ENCODE assay signal across 20 mouse cellular contexts in genomic region chr2:81105834-81106233, GRCm38 (mm10).
DNase-seq lines count a peak whose midpoint lies in the region.
"Had no signal": no experiment of that assay in that cellular context is flagged by ENCODE, and none has a peak within 500 bp of the region (broad histone marks: within the 10 kb centered on the region; RNA-seq: fewer than 3 reads in every experiment).

No protein-coding gene starts in this region.

- DNase-seq in embryo, embryonic 11 days: peak; percentile 39
- no peak for DNase-seq in embryo, embryonic 10 days (ENCODE audit: low spot score)
- DNase-seq in embryonic facial prominence, embryonic 10.5 days (ENCODE audit: low spot score): peak; percentile 20
- peak; percentile 41 for DNase-seq in limb, embryonic 10.5 days (ENCODE audit: low spot score)
- no peak for DNase-seq in lung, postnatal 25 days (ENCODE audit: low spot score)
- no peak for DNase-seq in kidney, postnatal 36 days
- DNase-seq in retina, postnatal 1 day: no peak
- DNase-seq: adrenal gland, postnatal 10 days; cerebellum, adult 11-12 months; cerebellum, adult 9-10 months; cerebellum, postnatal 25 days; gastrocnemius, adult 2 months; gastrocnemius, postnatal 25 days had no signal

- WGBS in embryonic facial prominence, embryonic 10.5 days: 36% methylated on average over 3 of the region's 3 CpGs
- 21% methylated on average over 3 of the region's 3 CpGs for WGBS in limb, embryonic 10.5 days

- H3K4me1 ChIP-seq in embryonic facial prominence, embryonic 10.5 days: 0 out of 2 replicates have a peak, but pooled peaks cover 3% of the 10 kb centered on the region
- peaks cover 20% of the 10 kb centered on the region for H3K4me1 ChIP-seq in limb, embryonic 10.5 days
- H3K4me1 ChIP-seq: embryonic facial prominence, embryonic 15.5 days; forebrain, embryonic 10.5 days; forebrain, embryonic 15.5 days; heart, embryonic 12.5 days; hindbrain, embryonic 10.5 days had no signal

- no peak overlapping the region for H3K4me3 ChIP-seq in embryonic facial prominence, embryonic 10.5 days
- H3K4me3 ChIP-seq in limb, embryonic 10.5 days: no peak overlapping the region
- H3K4me3 ChIP-seq: embryonic facial prominence, embryonic 15.5 days; erythroblast, embryonic 14.5 days; forebrain, embryonic 10.5 days; forebrain, embryonic 15.5 days; gastrocnemius, adult 2 months; heart, embryonic 12.5 days; hindbrain, embryonic 10.5 days had no signal

- no peaks in the 10 kb centered on the region for H3K9me3 ChIP-seq in embryonic facial prominence, embryonic 10.5 days
- no peaks in the 10 kb centered on the region for H3K9me3 ChIP-seq in limb, embryonic 10.5 days (replicated peaks)
- H3K9me3 ChIP-seq: embryonic facial prominence, embryonic 15.5 days; forebrain, embryonic 10.5 days; forebrain, embryonic 15.5 days; heart, embryonic 12.5 days; hindbrain, embryonic 10.5 days had no signal

- no peak overlapping the region for H3K27ac ChIP-seq in embryonic facial prominence, embryonic 10.5 days (replicated peaks)
- peak overlapping the region; percentile 78 for H3K27ac ChIP-seq in limb, embryonic 10.5 days
- H3K27ac ChIP-seq: embryonic facial prominence, embryonic 15.5 days; forebrain, embryonic 10.5 days; forebrain, embryonic 15.5 days; gastrocnemius, adult 2 months; hindbrain, embryonic 10.5 days; hindbrain, embryonic 14.5 days had no signal

- H3K27me3 ChIP-seq in embryonic facial prominence, embryonic 10.5 days (replicated peaks; ENCODE audit: low read depth, poor library complexity, severe bottlenecking): no peaks in the 10 kb centered on the region
- H3K27me3 ChIP-seq in limb, embryonic 10.5 days (ENCODE audit: low read depth, poor library complexity, severe bottlenecking): no peaks in the 10 kb centered on the region
- H3K27me3 ChIP-seq: embryonic facial prominence, embryonic 15.5 days; forebrain, embryonic 15.5 days; heart, embryonic 12.5 days had no signal

- H3K36me3 ChIP-seq in embryonic facial prominence, embryonic 10.5 days (replicated peaks): no peaks in the 10 kb centered on the region
- H3K36me3 ChIP-seq in limb, embryonic 10.5 days: no peaks in the 10 kb centered on the region
- H3K36me3 ChIP-seq: embryonic facial prominence, embryonic 15.5 days; forebrain, embryonic 10.5 days; forebrain, embryonic 15.5 days; heart, embryonic 12.5 days; hindbrain, embryonic 10.5 days had no signal

Comparison
In these comparisons a context has a peak if more than half of its experiments do, and no peak if none do; other contexts are left out.
1. DNase-seq: peak in embryo, embryonic 11 days (single experiment), embryonic facial prominence, embryonic 10.5 days (single experiment) and limb, embryonic 10.5 days (single experiment); none in embryo, embryonic 10 days (single experiment), lung, postnatal 25 days (single experiment), kidney, postnatal 36 days (0 of 2) and retina, postnatal 1 day (single experiment).